Mouse (Mus musculus) forebrain, embryonic 11.5 days (tissue): ENCODE measurements around the gene Rab35. TPM values are rescaled to one million over a fixed set of nuclear protein-coding genes. Genes with fewer than 3 reads are reported as not detected.

Experiments
- ATAC-seq: fragments of 200-750 bp; cut with Nextera tagmentation; replicated peaks from 2 replicates; pipeline ENCODE4 v1.8.0; 2017; ENCODE audit warnings: moderate TSS enrichment; ENCODE audit not compliant: low FRiP score
- DNase-seq: peaks from one replicate; pipeline ENCODE4 v3.0.0-alpha.2; 2017; ENCODE audit warnings: low spot score
- H3K27ac ChIP-seq: fragments of 300-500 bp; sonication (generic); 2 replicates; pipeline ENCODE4 v1.5.1; 2014; ENCODE audit warnings: low read depth, low read length
- H3K27me3 ChIP-seq: fragments of 300-500 bp; sonication (generic); 2 replicates; pipeline ENCODE4 v1.6.1; 2014; ENCODE audit warnings: mild to moderate bottlenecking, low read length, mixed read lengths; ENCODE audit not compliant: control insufficient read depth, insufficient read depth
- H3K36me3 ChIP-seq: fragments of 300-500 bp; sonication (generic); 2 replicates; pipeline ENCODE4 v1.6.1; 2014; ENCODE audit warnings: mild to moderate bottlenecking, low read length, moderate library complexity, mixed read lengths; ENCODE audit not compliant: control insufficient read depth, insufficient read depth
- H3K4me1 ChIP-seq: fragments of 300-500 bp; sonication (generic); replicated peaks from 2 replicates; pipeline ENCODE4 v1.6.1; 2014; ENCODE audit warnings: low read length, mixed read lengths; ENCODE audit not compliant: control insufficient read depth, insufficient read depth
- H3K4me2 ChIP-seq: fragments of 300-500 bp; sonication (generic); 2 replicates; pipeline ENCODE4 v1.6.1; 2014; ENCODE audit warnings: low read depth, mild to moderate bottlenecking, low read length, moderate library complexity, mixed read lengths; ENCODE audit not compliant: severe bottlenecking
- H3K4me3 ChIP-seq: fragments of 300-500 bp; sonication (generic); 2 replicates; pipeline ENCODE4 v1.5.1; 2014; ENCODE audit warnings: low read depth, low read length
- H3K9ac ChIP-seq: fragments of 300-500 bp; sonication (generic); 2 replicates; pipeline ENCODE4 v1.6.1; 2014; ENCODE audit warnings: low read length
- H3K9me3 ChIP-seq: fragments of 300-500 bp; sonication (generic); 2 replicates; pipeline ENCODE4 v1.6.1; 2016; ENCODE audit warnings: low read length, mixed read lengths; ENCODE audit not compliant: control insufficient read depth
- WGBS: fragments of 180-500 bp; shearing (Covaris S2); extraction: QIAGEN DNeasy Blood & Tissue Kit; methylation state at CpG from one replicate; pipeline ENCODE4 v1.1.7; 2014; 5-methylcytosine and 5-hydroxymethylcytosine counted together
- polyA plus RNA-seq: library from polyadenylated mRNA; unstranded; fragments of >200 nt; fragmentation: Nextera tagmentation; extraction: Ambion mirVana; gene quantifications from 2 replicates; pipeline ENCODE4 v1.2.1, GENCODE M21; 2014

Gene Rab35
- polyA plus RNA-seq, 1 experiment from 2014 or later, result 18.1 TPM

- H3K27ac ChIP-seq, result 0 out of 2 replicates have a peak overlapping the region, but pooled peaks have one; percentile 21
- peak; percentile 100 for DNase-seq
These were observed 21.2 kb downstream of the Rab35 start for GRCm38 (mm10) chr5:115652681-115653575.

DNA sequence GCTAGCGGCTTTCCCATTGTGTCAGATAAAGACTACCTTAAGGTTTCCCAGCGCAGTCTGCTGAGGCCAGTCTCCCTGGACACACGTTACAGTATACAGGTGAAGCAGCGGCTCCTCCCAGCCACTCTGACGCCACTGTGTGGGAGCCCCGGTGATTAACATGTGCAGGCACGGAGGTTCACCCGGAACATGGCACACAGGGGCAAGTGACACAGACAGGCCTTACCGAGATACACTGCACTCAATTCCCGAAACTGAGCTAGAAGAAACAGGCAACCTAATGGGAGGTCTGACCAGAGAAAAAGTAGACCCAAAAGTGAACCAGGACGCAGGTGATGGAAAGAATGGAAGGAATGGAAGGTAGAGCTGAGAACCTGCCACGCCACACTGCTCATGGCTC lies 22.1 kb downstream of the Rab35 start:
- Histone ChIP-seq H3K4me3 (no peak overlapping the region), H3K9me3 (no peaks in the 10 kb centered on the region), H3K27me3 (no peaks in the 10 kb centered on the region), H3K4me1 (peaks cover 4% of the 10 kb centered on the region), H3K27ac (no peak overlapping the region), H3K9ac (no peak overlapping the region), H3K36me3 (no peaks in the 10 kb centered on the region), H3K4me2 (no peak overlapping the region)
- no peak for DNase-seq
- no peak for ATAC-seq
- WGBS, result 92% methylated on average over 12 of the region's 12 CpGs

More at GRCm38 (mm10) chr5:115652681-115653575, 21.2 kb downstream of the Rab35 start:
- Histone ChIP-seq H3K27me3 (no peaks in the 10 kb centered on the region), H3K36me3 (no peaks in the 10 kb centered on the region), H3K4me2 (peak overlapping the region; percentile 62), H3K9ac (peak overlapping the region; percentile 64), H3K4me3 (peak overlapping the region; percentile 34), H3K4me1 (peaks cover 4% of the 10 kb centered on the region), H3K9me3 (no peaks in the 10 kb centered on the region)
- WGBS, result 4% methylated on average over 35 of the region's 35 CpGs
- peak; percentile 100 for ATAC-seq

DNA sequence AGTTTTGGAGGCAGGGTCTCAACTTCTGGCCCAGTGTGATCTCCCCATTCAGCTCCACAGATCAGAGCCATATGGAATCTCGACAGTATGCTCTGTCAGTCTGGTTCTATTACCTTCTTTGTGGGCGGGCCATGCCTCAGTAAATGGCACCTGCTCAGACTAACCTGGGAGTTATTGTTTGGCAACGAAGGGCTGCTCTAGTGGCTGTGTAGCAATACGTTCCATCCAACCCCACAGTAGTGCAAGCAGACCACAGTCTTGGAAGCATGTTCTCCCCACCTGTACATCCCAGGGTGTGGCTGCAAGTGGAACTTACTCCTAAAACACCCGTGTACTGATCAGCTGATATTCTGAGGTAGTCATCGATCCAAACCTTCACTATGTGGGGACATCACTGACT lies 25.0 kb downstream of the Rab35 start:
- Histone ChIP-seq H3K4me2 (no peak overlapping the region), H3K4me3 (no peak overlapping the region), H3K9me3 (no peaks in the 10 kb centered on the region), H3K27ac (no peak overlapping the region), H3K36me3 (no peaks in the 10 kb centered on the region), H3K4me1 (peaks cover 4% of the 10 kb centered on the region), H3K27me3 (no peaks in the 10 kb centered on the region), H3K9ac (no peak overlapping the region)
- no peak for ATAC-seq
- WGBS, result 80% methylated on average over 6 of the region's 6 CpGs
- DNase-seq, result no peak

- ATAC-seq (no peak), DNase-seq (no peak)
- H3K36me3 ChIP-seq, result no peaks in the 10 kb centered on the region
- no peak overlapping the region for H3K4me3 ChIP-seq
- 84% methylated on average over 1 of the region's 1 CpGs for WGBS
- no peaks in the 10 kb centered on the region for H3K9me3 ChIP-seq
- no peaks in the 10 kb centered on the region for H3K27me3 ChIP-seq
- H3K27ac ChIP-seq, result no peak overlapping the region
- no peak overlapping the region for H3K4me2 ChIP-seq
- no peak overlapping the region for H3K9ac ChIP-seq
- H3K4me1 ChIP-seq, result no peaks in the 10 kb centered on the region
These were observed 25.5 kb downstream of the Rab35 start for GRCm38 (mm10) chr5:115657234-115657633.

DNA sequence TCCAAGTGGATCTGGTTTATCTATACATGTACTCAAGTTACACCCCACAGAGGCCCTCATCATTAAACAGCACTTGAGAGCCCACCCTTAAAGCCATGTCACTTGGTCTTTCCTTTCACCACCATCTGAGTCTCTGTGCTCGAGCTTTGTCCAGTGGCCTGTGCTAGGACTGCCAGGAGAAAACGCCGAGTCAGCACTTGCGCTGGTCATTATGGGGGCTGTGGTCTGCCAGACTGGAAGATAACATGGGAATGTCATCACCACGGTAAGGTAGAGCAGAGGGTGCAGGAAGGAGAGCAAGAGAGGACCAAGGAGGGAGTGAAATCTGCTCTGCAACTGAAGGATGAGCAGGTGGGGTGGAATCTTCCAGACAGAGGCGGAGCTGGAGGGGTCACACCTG lies 26.6 kb downstream of the Rab35 start:
- DNase-seq (no peak), ATAC-seq (no peak)
- no peak overlapping the region for H3K4me3 ChIP-seq
- no peaks in the 10 kb centered on the region for H3K36me3 ChIP-seq
- no peak overlapping the region for H3K9ac ChIP-seq
- no peaks in the 10 kb centered on the region for H3K27me3 ChIP-seq
- H3K27ac ChIP-seq, result no peak overlapping the region
- H3K4me2 ChIP-seq, result no peak overlapping the region
- H3K4me1 ChIP-seq, result no peaks in the 10 kb centered on the region
- WGBS, result 88% methylated on average over 6 of the region's 6 CpGs
- H3K9me3 ChIP-seq, result no peaks in the 10 kb centered on the region

- Histone ChIP-seq H3K4me3 (no peak overlapping the region), H3K4me1 (peaks cover 4% of the 10 kb centered on the region; the same call in 1 of the 2 replicates), H3K4me2 (no peak overlapping the region), H3K9me3 (no peaks in the 10 kb centered on the region), H3K9ac (no peak overlapping the region), H3K27me3 (no peaks in the 10 kb centered on the region), H3K36me3 (no peaks in the 10 kb centered on the region), H3K27ac (no peak overlapping the region)
- DNase-seq (peak; percentile 42), ATAC-seq (no peak)
- WGBS, result 90% methylated on average over 22 of the region's 22 CpGs
These were observed 30.9 kb downstream of the Rab35 start for GRCm38 (mm10) chr5:115662658-115663057.

DNA sequence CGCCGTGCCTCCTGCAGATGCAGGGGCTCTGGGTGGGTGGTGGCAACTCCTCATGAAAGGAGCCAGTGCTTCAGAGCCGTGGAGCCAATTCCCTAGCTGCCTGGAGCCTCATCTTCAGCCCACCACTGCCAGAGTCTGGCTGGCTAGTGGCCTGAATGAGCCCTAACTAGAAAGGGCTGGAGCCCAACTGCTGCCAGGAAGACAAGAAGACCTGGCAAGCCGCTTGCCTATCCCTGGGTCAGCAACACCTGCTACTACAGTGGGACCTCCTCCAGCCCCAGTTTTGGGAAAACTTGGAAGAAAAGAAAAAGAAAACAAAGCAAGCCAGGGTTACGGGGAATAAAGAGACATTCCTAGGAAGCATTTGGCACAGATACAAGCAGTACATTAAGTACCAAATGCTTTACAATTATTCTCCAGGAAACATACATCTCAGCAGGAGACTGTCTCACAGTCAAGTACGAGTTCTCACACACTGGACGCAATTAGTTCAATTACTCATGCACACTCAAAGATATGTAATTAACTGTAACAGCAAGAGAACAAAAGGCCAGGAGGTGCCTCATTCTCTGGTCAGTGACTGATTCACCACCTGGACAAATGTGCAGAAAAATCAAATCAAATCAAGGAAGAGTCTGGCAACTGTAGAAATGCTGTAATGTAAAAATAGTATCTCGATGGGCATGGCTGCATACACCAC lies 34.8 kb downstream of the Rab35 start:
- Histone ChIP-seq H3K9me3 (no peaks in the 10 kb centered on the region), H3K4me2 (no peak overlapping the region), H3K9ac (no peak overlapping the region), H3K36me3 (no peaks in the 10 kb centered on the region), H3K4me1 (peaks cover 7% of the 10 kb centered on the region; the same call in 1 of the 2 replicates), H3K4me3 (no peak overlapping the region), H3K27me3 (no peaks in the 10 kb centered on the region), H3K27ac (no peak overlapping the region)
- ATAC-seq (no peak), DNase-seq (no peak)
- 56% methylated on average over 8 of the region's 8 CpGs for WGBS

DNA sequence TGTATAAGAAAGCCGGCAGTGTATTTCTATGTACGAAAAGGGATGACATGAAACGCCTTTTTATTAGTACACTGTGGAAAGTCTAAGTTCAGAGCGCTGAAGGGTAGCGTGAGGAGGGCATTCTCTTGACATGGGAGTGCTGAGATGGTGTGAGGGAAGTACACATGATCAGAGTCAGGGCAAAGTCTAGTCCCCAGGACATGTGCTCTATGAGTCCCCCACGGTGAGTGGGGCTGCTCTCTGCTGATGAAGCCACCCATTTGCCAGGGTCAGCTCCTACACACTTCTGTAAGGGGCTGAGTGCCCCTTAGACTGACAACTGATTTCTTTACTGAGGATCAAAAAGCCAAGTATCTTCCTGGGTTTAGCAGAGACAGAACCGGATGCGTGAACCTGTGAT lies 35.5 kb downstream of the Rab35 start:
- ATAC-seq (no peak), DNase-seq (no peak)
- Histone ChIP-seq H3K27me3 (no peaks in the 10 kb centered on the region), H3K9me3 (no peaks in the 10 kb centered on the region), H3K27ac (no peak overlapping the region), H3K4me2 (no peak overlapping the region), H3K36me3 (no peaks in the 10 kb centered on the region), H3K4me3 (no peak overlapping the region), H3K9ac (no peak overlapping the region), H3K4me1 (peaks cover 7% of the 10 kb centered on the region; the same call in 1 of the 2 replicates)
- 74% methylated on average over 8 of the region's 8 CpGs for WGBS
